Mouse (Mus musculus) erythroid progenitor cell, adult 5-6 weeks (primary cell): Measurements from ENCODE around the gene Cideb. TPM values are rescaled to one million over a fixed set of nuclear protein-coding genes. Genes with fewer than 3 reads are reported as not detected.

Experiments used
- total RNA-seq, 2 experiments: library from RNA; stranded (forward) in 1 of 2; stranded (reverse) in 1 of 2; fragments of 150-400 nt in 1 of 2; fragments of 186-747, 209-891 nt in 1 of 2; gene quantifications; 2 replicates each; pipeline versions ENCODE4 v1.2.3 to v1.2.4; 2015 to 2017; ENCODE audit warnings: low replicate concordance in 2 of 2

Gene Cideb
- total RNA-seq, 2 experiments from 2014 or later = not detected

Other genes with a start within 250 kb of the Cideb start
Only the 30 nearest of the 35 such genes appear.
- not detected in 2 replicates for gene Fitm1, start 182.8 kb downstream of the Cideb start, total RNA-seq (2015; ENCODE audit: low replicate concordance)
- gene Fitm1, start 182.8 kb downstream of the Cideb start, total RNA-seq (2017; ENCODE audit: low replicate concordance) = not detected in 2 replicates
- 287 and 391 TPM in 2 replicates for gene Psme1, start 180.3 kb downstream of the Cideb start, total RNA-seq (2015; ENCODE audit: low replicate concordance)
- 37.7 and 64.8 TPM in 2 replicates for gene Psme1, start 180.3 kb downstream of the Cideb start, total RNA-seq (2017; ENCODE audit: low replicate concordance)
- 11.7 and 19.8 TPM in 2 replicates for gene Emc9, start 173.2 kb downstream of the Cideb start, total RNA-seq (2015; ENCODE audit: low replicate concordance)
- 3.3 and 14.8 TPM in 2 replicates for gene Emc9, start 173.2 kb downstream of the Cideb start, total RNA-seq (2017; ENCODE audit: low replicate concordance)
- gene Psme2, start 167.3 kb downstream of the Cideb start, total RNA-seq (2015; ENCODE audit: low replicate concordance) = 112 and 141 TPM in 2 replicates
- 45.1 and 109 TPM in 2 replicates for gene Psme2, start 167.3 kb downstream of the Cideb start, total RNA-seq (2017; ENCODE audit: low replicate concordance)
- gene Rnf31, start 166.8 kb downstream of the Cideb start, total RNA-seq (2015; ENCODE audit: low replicate concordance) = 20.2 and 22.2 TPM in 2 replicates
- 31.8 and 34.7 TPM in 2 replicates for gene Rnf31, start 166.8 kb downstream of the Cideb start, total RNA-seq (2017; ENCODE audit: low replicate concordance)
- gene Irf9, start 154.9 kb downstream of the Cideb start, total RNA-seq (2015; ENCODE audit: low replicate concordance) = 70.8 and 89.0 TPM in 2 replicates
- 87.4 and 106 TPM in 2 replicates for gene Irf9, start 154.9 kb downstream of the Cideb start, total RNA-seq (2017; ENCODE audit: low replicate concordance)
- gene Rec8, start 140.4 kb downstream of the Cideb start, total RNA-seq (2015; ENCODE audit: low replicate concordance) = 6.5 TPM in 1 of 2 replicates, not detected in the other
- gene Rec8, start 140.4 kb downstream of the Cideb start, total RNA-seq (2017; ENCODE audit: low replicate concordance) = 1.4 and 7.7 TPM in 2 replicates
- gene Ipo4, start 122.5 kb downstream of the Cideb start, total RNA-seq (2015; ENCODE audit: low replicate concordance) = 29.9 and 46.5 TPM in 2 replicates
- 18.1 and 53.9 TPM in 2 replicates for gene Ipo4, start 122.5 kb downstream of the Cideb start, total RNA-seq (2017; ENCODE audit: low replicate concordance)
- 12.3 and 17.2 TPM in 2 replicates for gene Gm49378, start 120.6 kb downstream of the Cideb start, total RNA-seq (2015; ENCODE audit: low replicate concordance)
- gene Gm49378, start 120.6 kb downstream of the Cideb start, total RNA-seq (2017; ENCODE audit: low replicate concordance) = 3.5 and 7.0 TPM in 2 replicates
- 39.8 and 58.4 TPM in 2 replicates for gene Tm9sf1, start 114.7 kb downstream of the Cideb start, total RNA-seq (2015; ENCODE audit: low replicate concordance)
- gene Tm9sf1, start 114.7 kb downstream of the Cideb start, total RNA-seq (2017; ENCODE audit: low replicate concordance) = 47.0 and 64.3 TPM in 2 replicates
- gene Tssk4, start 108.3 kb downstream of the Cideb start, total RNA-seq (2015; ENCODE audit: low replicate concordance) = 6.5 TPM in 1 of 2 replicates, not detected in the other
- gene Tssk4, start 108.3 kb downstream of the Cideb start, total RNA-seq (2017; ENCODE audit: low replicate concordance) = 1.3 and 2.5 TPM in 2 replicates
- 14.3 and 20.5 TPM in 2 replicates for gene Mdp1, start 98.0 kb downstream of the Cideb start, total RNA-seq (2015; ENCODE audit: low replicate concordance)
- 2.3 and 14.9 TPM in 2 replicates for gene Mdp1, start 98.0 kb downstream of the Cideb start, total RNA-seq (2017; ENCODE audit: low replicate concordance)
- gene Gmpr2, start 86.5 kb downstream of the Cideb start, total RNA-seq (2015; ENCODE audit: low replicate concordance) = 1.7 and 3.6 TPM in 2 replicates
- 9.0 and 14.1 TPM in 2 replicates for gene Gmpr2, start 86.5 kb downstream of the Cideb start, total RNA-seq (2017; ENCODE audit: low replicate concordance)
- gene Nedd8, start 86.3 kb downstream of the Cideb start, total RNA-seq (2015; ENCODE audit: low replicate concordance) = 105 and 189 TPM in 2 replicates
- 102 and 138 TPM in 2 replicates for gene Nedd8, start 86.3 kb downstream of the Cideb start, total RNA-seq (2017; ENCODE audit: low replicate concordance)
- gene Tinf2, start 76.6 kb downstream of the Cideb start, total RNA-seq (2015; ENCODE audit: low replicate concordance) = 39.6 and 50.7 TPM in 2 replicates
- 31.5 and 57.4 TPM in 2 replicates for gene Tinf2, start 76.6 kb downstream of the Cideb start, total RNA-seq (2017; ENCODE audit: low replicate concordance)
- gene Tgm1, start 44.5 kb downstream of the Cideb start, total RNA-seq (2015; ENCODE audit: low replicate concordance) = 1.4 and 4.6 TPM in 2 replicates
- gene Tgm1, start 44.5 kb downstream of the Cideb start, total RNA-seq (2017; ENCODE audit: low replicate concordance) = 1.8 TPM in 1 of 2 replicates, not detected in the other
- 2.9 and 6.3 TPM in 2 replicates for gene Rabggta, start 36.2 kb downstream of the Cideb start, total RNA-seq (2015; ENCODE audit: low replicate concordance)
- 6.0 TPM in 1 of 2 replicates, not detected in the other for gene Rabggta, start 36.2 kb downstream of the Cideb start, total RNA-seq (2017; ENCODE audit: low replicate concordance)
- gene Dhrs1, start 12.8 kb downstream of the Cideb start, total RNA-seq (2015; ENCODE audit: low replicate concordance) = 6.7 and 39.3 TPM in 2 replicates
- 0.76 and 10.4 TPM in 2 replicates for gene Dhrs1, start 12.8 kb downstream of the Cideb start, total RNA-seq (2017; ENCODE audit: low replicate concordance)
- 5.9 and 8.6 TPM in 2 replicates for gene Nop9, start 12.8 kb downstream of the Cideb start, total RNA-seq (2015; ENCODE audit: low replicate concordance)
- 7.2 and 11.7 TPM in 2 replicates for gene Nop9, start 12.8 kb downstream of the Cideb start, total RNA-seq (2017; ENCODE audit: low replicate concordance)
- gene Ltb4r2, start 3.0 kb upstream of the Cideb start, total RNA-seq (2015; ENCODE audit: low replicate concordance) = not detected in 2 replicates
- gene Ltb4r2, start 3.0 kb upstream of the Cideb start, total RNA-seq (2017; ENCODE audit: low replicate concordance) = not detected in 2 replicates
- gene Ltb4r1, start 7.5 kb upstream of the Cideb start, total RNA-seq (2015; ENCODE audit: low replicate concordance) = 8.8 and 11.9 TPM in 2 replicates
- 2.8 and 8.9 TPM in 2 replicates for gene Ltb4r1, start 7.5 kb upstream of the Cideb start, total RNA-seq (2017; ENCODE audit: low replicate concordance)
- gene Adcy4, start 25.6 kb upstream of the Cideb start, total RNA-seq (2015; ENCODE audit: low replicate concordance) = not detected in 2 replicates
- not detected in 2 replicates for gene Adcy4, start 25.6 kb upstream of the Cideb start, total RNA-seq (2017; ENCODE audit: low replicate concordance)
- gene Ripk3, start 30.4 kb upstream of the Cideb start, total RNA-seq (2015; ENCODE audit: low replicate concordance) = 18.4 and 28.1 TPM in 2 replicates
- gene Ripk3, start 30.4 kb upstream of the Cideb start, total RNA-seq (2017; ENCODE audit: low replicate concordance) = 2.3 and 33.1 TPM in 2 replicates
- gene Nfatc4, start 64.7 kb upstream of the Cideb start, total RNA-seq (2015; ENCODE audit: low replicate concordance) = not detected in 2 replicates
- gene Nfatc4, start 64.7 kb upstream of the Cideb start, total RNA-seq (2017; ENCODE audit: low replicate concordance) = not detected in 2 replicates
- gene Nynrin, start 95.6 kb upstream of the Cideb start, total RNA-seq (2015; ENCODE audit: low replicate concordance) = under 0.01 and 4.2 TPM in 2 replicates
- gene Nynrin, start 95.6 kb upstream of the Cideb start, total RNA-seq (2017; ENCODE audit: low replicate concordance) = 0.26 and 0.45 TPM in 2 replicates
- gene Cbln3, start 125.9 kb upstream of the Cideb start, total RNA-seq (2015; ENCODE audit: low replicate concordance) = 0.42 TPM in 1 of 2 replicates, not detected in the other
- not detected in 2 replicates for gene Cbln3, start 125.9 kb upstream of the Cideb start, total RNA-seq (2017; ENCODE audit: low replicate concordance)
- gene Khnyn, start 126.5 kb upstream of the Cideb start, total RNA-seq (2015; ENCODE audit: low replicate concordance) = 3.2 and 3.8 TPM in 2 replicates
- gene Khnyn, start 126.5 kb upstream of the Cideb start, total RNA-seq (2017; ENCODE audit: low replicate concordance) = 5.0 and 8.1 TPM in 2 replicates
- 5.4 and 5.9 TPM in 2 replicates for gene Sdr39u1, start 141.8 kb upstream of the Cideb start, total RNA-seq (2015; ENCODE audit: low replicate concordance)
- gene Sdr39u1, start 141.8 kb upstream of the Cideb start, total RNA-seq (2017; ENCODE audit: low replicate concordance) = 0.64 TPM in 1 of 2 replicates, not detected in the other
- not detected in 2 replicates for gene Cma1, start 186.2 kb upstream of the Cideb start, total RNA-seq (2015; ENCODE audit: low replicate concordance)
- not detected in 2 replicates for gene Cma1, start 186.2 kb upstream of the Cideb start, total RNA-seq (2017; ENCODE audit: low replicate concordance)
- gene Cma2, start 192.5 kb upstream of the Cideb start, total RNA-seq (2015; ENCODE audit: low replicate concordance) = not detected in 2 replicates
- not detected in 2 replicates for gene Cma2, start 192.5 kb upstream of the Cideb start, total RNA-seq (2017; ENCODE audit: low replicate concordance)